Mouse (Mus musculus) midbrain, embryonic 13.5 days (tissue): ENCODE data around the gene Creld1. TPM values are rescaled to one million over a fixed set of nuclear protein-coding genes. Genes with fewer than 3 reads are reported as not detected.

Source experiments
- ATAC-seq: fragments of 200-750 bp; cut with Nextera tagmentation; 2 replicates; pipeline ENCODE4 v1.8.0; 2017; ENCODE audit warnings: mild to moderate bottlenecking, moderate TSS enrichment, moderate library complexity
- H3K27ac ChIP-seq: fragments of 300-500 bp; sonication (generic); 2 replicates; pipeline ENCODE4 v1.5.1; 2015; ENCODE audit warnings: inconsistent platforms, mild to moderate bottlenecking, moderate library complexity
- H3K27me3 ChIP-seq: fragments of 300-500 bp; sonication (generic); 2 replicates; pipeline ENCODE4 v1.6.1; 2015; ENCODE audit warnings: mild to moderate bottlenecking, inconsistent platforms
- H3K36me3 ChIP-seq: fragments of 300-500 bp; sonication (generic); 2 replicates; pipeline ENCODE4 v1.6.1; 2015; ENCODE audit warnings: mild to moderate bottlenecking, inconsistent platforms
- H3K4me1 ChIP-seq: fragments of 300-500 bp; sonication (generic); replicated peaks from 2 replicates; pipeline ENCODE4 v1.6.1; 2015; ENCODE audit warnings: inconsistent platforms
- H3K4me2 ChIP-seq: fragments of 300-500 bp; sonication (generic); replicated peaks from 2 replicates; pipeline ENCODE4 v1.6.1; 2015; ENCODE audit warnings: moderate library complexity, mild to moderate bottlenecking, inconsistent platforms
- H3K4me3 ChIP-seq: fragments of 300-500 bp; sonication (generic); replicated peaks from 2 replicates; pipeline ENCODE4 v1.5.1; 2015; ENCODE audit warnings: mild to moderate bottlenecking, inconsistent platforms
- H3K9ac ChIP-seq: fragments of 300-500 bp; sonication (generic); replicated peaks from 2 replicates; pipeline ENCODE4 v1.6.1; 2015; ENCODE audit warnings: mild to moderate bottlenecking, inconsistent platforms
- H3K9me3 ChIP-seq: fragments of 300-500 bp; sonication (generic); 2 replicates; pipeline ENCODE4 v1.6.1; 2016; ENCODE audit warnings: mild to moderate bottlenecking, inconsistent platforms
- WGBS: fragments of 180-500 bp; shearing (Covaris S2); methylation state at CpG from one replicate; pipeline ENCODE4 v1.1.7; 2015; 5-methylcytosine and 5-hydroxymethylcytosine counted together
- polyA plus RNA-seq: library from polyadenylated mRNA; unstranded; fragments of >200 nt; fragmentation: Nextera tagmentation; extraction: Ambion mirVana; gene quantifications from 2 replicates; pipeline ENCODE4 v1.2.1, GENCODE M21; 2015

Creld1 gene
- polyA plus RNA-seq: 49.4 and 56.5 TPM in 2 replicates

- H3K4me1 ChIP-seq: peaks cover 41% of the 10 kb centered on the region
- peak within 1 kb of the TSS; percentile 87 for H3K9ac ChIP-seq
- peak within 1 kb of the TSS; percentile 90 for H3K27ac ChIP-seq
- peaks cover 24% of the 10 kb centered on the region; the same call in 1 of the 2 replicates for H3K27me3 ChIP-seq
- no peaks in the 10 kb centered on the region for H3K9me3 ChIP-seq
- peak within 1 kb of the TSS; percentile 84 for H3K4me2 ChIP-seq
- H3K4me3 ChIP-seq: peak within 1 kb of the TSS; percentile 65
- ATAC-seq: peak; percentile 97
- under 1% methylated on average over 26 of the region's 26 CpGs for WGBS
- H3K36me3 ChIP-seq: peaks cover 14% of the 10 kb centered on the region
Observed at GRCm38 (mm10) chr6:113483100-113483615, at the start of gene Creld1. Gene Creld1 (plus strand): TSS chr6:113483297.

DNA sequence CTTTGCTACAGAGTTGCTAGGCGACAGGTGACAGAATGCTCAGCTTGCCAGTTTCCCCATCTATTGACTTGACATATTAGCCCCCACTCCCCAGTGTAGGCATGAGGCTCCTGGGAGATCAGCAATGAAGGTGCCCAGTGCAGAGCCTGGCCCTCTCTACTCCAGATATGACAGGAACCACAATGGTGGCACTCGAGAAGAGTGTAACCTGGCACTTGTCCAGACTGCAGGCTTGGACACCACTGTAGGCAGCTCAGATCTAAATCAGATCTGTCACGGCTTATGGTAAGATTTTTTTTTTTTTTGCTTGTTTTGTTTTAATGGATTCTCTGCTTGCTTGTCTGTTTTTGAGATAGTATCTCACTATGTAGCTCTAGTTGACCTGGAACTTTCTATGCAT, 49.4 kb upstream of the Creld1 start:
- Histone ChIP-seq H3K4me1 (no peaks in the 10 kb centered on the region), H3K36me3 (no peaks in the 10 kb centered on the region), H3K27ac (no peak overlapping the region), H3K4me3 (no peak overlapping the region), H3K9ac (no peak overlapping the region), H3K4me2 (no peak overlapping the region), H3K9me3 (no peaks in the 10 kb centered on the region), H3K27me3 (no peaks in the 10 kb centered on the region)
- 78% methylated on average over 3 of the region's 3 CpGs for WGBS
- no peak for ATAC-seq

- ATAC-seq: no peak
Observed at GRCm38 (mm10) chr6:113434691-113435090, 48.4 kb upstream of the Creld1 start.

DNA sequence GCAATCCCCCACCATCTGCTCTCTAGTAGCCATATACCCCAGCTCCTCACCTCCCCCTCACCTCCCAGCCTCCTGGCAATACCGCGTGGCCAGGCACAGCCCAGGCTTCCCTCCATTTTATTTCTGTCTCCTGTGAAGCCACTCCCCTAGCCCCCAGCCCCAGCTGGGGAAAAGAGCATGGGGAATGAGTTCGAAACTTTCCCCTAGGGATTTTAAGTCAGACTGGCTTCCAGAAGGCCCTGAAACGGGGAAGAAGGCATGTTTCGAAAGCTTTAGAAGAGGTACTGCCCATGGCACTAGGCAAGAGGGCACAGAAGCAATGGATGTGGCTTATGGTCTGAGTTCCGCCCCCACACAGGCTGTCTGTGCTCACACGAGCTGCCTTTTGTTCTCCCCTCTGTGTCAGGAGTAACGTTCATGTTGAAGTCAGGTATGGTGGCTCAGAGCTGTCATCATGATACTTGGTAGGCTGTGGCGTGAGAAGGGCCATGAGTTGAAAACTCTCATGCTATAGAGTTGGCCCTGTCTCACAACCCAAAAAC, 47.4 kb upstream of the Creld1 start, which contains the start of gene Cidec:
Gene Cidec, minus strand, starts transcription at position 97 of the 542 bp plus-strand sequence.
- no peak within 1 kb of the TSS for H3K4me3 ChIP-seq
- no peak for ATAC-seq
- no peaks in the 10 kb centered on the region for H3K9me3 ChIP-seq
- no peaks in the 10 kb centered on the region for H3K4me1 ChIP-seq
- no peaks in the 10 kb centered on the region for H3K27me3 ChIP-seq
- H3K9ac ChIP-seq: no peak within 1 kb of the TSS
- no peak within 1 kb of the TSS for H3K4me2 ChIP-seq
- H3K36me3 ChIP-seq: no peaks in the 10 kb centered on the region
- H3K27ac ChIP-seq: no peak within 1 kb of the TSS
- WGBS: 81% methylated on average over 9 of the region's 9 CpGs

More at GRCm38 (mm10) chr6:113434691-113435090, 48.4 kb upstream of the Creld1 start:
- H3K4me1 ChIP-seq: no peaks in the 10 kb centered on the region
- H3K4me3 ChIP-seq: no peak overlapping the region
- H3K36me3 ChIP-seq: no peaks in the 10 kb centered on the region
- no peaks in the 10 kb centered on the region for H3K27me3 ChIP-seq
- no peak overlapping the region for H3K27ac ChIP-seq
- no peak overlapping the region for H3K9ac ChIP-seq
- WGBS: 74% methylated on average over 7 of the region's 7 CpGs
- no peak overlapping the region for H3K4me2 ChIP-seq
- H3K9me3 ChIP-seq: no peaks in the 10 kb centered on the region

GRCm38 (mm10) chr6:113437135-113437534, 46.0 kb upstream of the Creld1 start:
- no peaks in the 10 kb centered on the region for H3K9me3 ChIP-seq
- H3K27ac ChIP-seq: no peak overlapping the region
- H3K9ac ChIP-seq: no peak overlapping the region
- H3K4me3 ChIP-seq: no peak overlapping the region
- 81% methylated on average over 12 of the region's 12 CpGs for WGBS
- no peak overlapping the region for H3K4me2 ChIP-seq
- no peaks in the 10 kb centered on the region for H3K27me3 ChIP-seq
- H3K36me3 ChIP-seq: no peaks in the 10 kb centered on the region
- 0 out of 2 replicates have a peak, but pooled peaks cover 3% of the 10 kb centered on the region for H3K4me1 ChIP-seq
- ATAC-seq: no peak

- no peak overlapping the region for H3K9ac ChIP-seq
- H3K4me1 ChIP-seq: peaks cover 12% of the 10 kb centered on the region
- WGBS: 62% methylated on average over 12 of the region's 12 CpGs
- no peak overlapping the region for H3K4me3 ChIP-seq
- no peak overlapping the region for H3K27ac ChIP-seq
- H3K36me3 ChIP-seq: no peaks in the 10 kb centered on the region
- no peaks in the 10 kb centered on the region for H3K9me3 ChIP-seq
- no peak overlapping the region for H3K4me2 ChIP-seq
- ATAC-seq: no peak
- H3K27me3 ChIP-seq: no peaks in the 10 kb centered on the region
Observed at GRCm38 (mm10) chr6:113438721-113439430, 44.2 kb upstream of the Creld1 start.

GRCm38 (mm10) chr6:113440686-113441085, 42.4 kb upstream of the Creld1 start:
- WGBS: 86% methylated on average over 3 of the region's 3 CpGs
- Histone ChIP-seq H3K4me3 (no peak overlapping the region), H3K9ac (no peak overlapping the region), H3K27me3 (no peaks in the 10 kb centered on the region), H3K36me3 (0 out of 2 replicates have a peak, but pooled peaks cover 2% of the 10 kb centered on the region), H3K27ac (no peak overlapping the region), H3K9me3 (no peaks in the 10 kb centered on the region), H3K4me1 (peaks cover 16% of the 10 kb centered on the region), H3K4me2 (no peak overlapping the region)
- no peak for ATAC-seq

DNA sequence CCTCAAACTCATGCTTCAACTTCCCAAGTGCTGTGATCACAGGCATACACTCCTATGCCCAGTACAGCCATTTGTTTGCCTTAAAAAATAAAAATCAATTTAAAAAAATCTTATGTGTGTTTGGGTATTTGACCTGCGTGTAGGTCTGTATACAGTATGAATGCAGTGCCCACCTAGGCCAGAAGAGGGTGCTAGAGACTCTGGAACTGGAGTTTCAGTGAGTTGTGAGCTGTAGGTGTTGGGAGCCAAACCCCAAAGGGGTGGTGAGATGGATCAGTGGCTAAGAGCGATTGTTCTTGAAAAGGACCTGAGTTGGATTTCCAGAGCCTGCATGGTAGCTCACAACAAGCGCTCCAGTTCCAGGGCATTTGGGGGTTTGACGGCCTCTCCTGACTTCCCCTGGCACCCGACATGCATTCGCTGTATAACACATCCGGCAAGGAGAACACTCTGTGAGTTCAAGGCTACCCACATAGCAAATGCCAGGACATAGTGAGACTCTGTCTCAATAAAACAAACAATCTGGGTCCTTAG, 41.9 kb upstream of the Creld1 start:
- ATAC-seq: no peak
- Histone ChIP-seq H3K9me3 (no peaks in the 10 kb centered on the region), H3K9ac (no peak overlapping the region), H3K4me3 (no peak overlapping the region), H3K4me1 (peaks cover 16% of the 10 kb centered on the region), H3K36me3 (0 out of 2 replicates have a peak, but pooled peaks cover 4% of the 10 kb centered on the region), H3K4me2 (no peak overlapping the region), H3K27me3 (no peaks in the 10 kb centered on the region), H3K27ac (no peak overlapping the region)
- 56% methylated on average over 7 of the region's 7 CpGs for WGBS

- peak overlapping the region; percentile 96 for H3K9ac ChIP-seq
- peak overlapping the region; percentile 84 for H3K4me3 ChIP-seq
- H3K9me3 ChIP-seq: no peaks in the 10 kb centered on the region
- peak overlapping the region; percentile 82 for H3K4me2 ChIP-seq
- peak; percentile 59 for ATAC-seq
- no peaks in the 10 kb centered on the region for H3K27me3 ChIP-seq
- WGBS: 44% methylated on average over 9 of the region's 9 CpGs
- peaks cover 16% of the 10 kb centered on the region for H3K4me1 ChIP-seq
- H3K27ac ChIP-seq: peak overlapping the region; percentile 75
- peaks cover 13% of the 10 kb centered on the region for H3K36me3 ChIP-seq
Observed at GRCm38 (mm10) chr6:113442087-113442441, 41.0 kb upstream of the Creld1 start.

DNA sequence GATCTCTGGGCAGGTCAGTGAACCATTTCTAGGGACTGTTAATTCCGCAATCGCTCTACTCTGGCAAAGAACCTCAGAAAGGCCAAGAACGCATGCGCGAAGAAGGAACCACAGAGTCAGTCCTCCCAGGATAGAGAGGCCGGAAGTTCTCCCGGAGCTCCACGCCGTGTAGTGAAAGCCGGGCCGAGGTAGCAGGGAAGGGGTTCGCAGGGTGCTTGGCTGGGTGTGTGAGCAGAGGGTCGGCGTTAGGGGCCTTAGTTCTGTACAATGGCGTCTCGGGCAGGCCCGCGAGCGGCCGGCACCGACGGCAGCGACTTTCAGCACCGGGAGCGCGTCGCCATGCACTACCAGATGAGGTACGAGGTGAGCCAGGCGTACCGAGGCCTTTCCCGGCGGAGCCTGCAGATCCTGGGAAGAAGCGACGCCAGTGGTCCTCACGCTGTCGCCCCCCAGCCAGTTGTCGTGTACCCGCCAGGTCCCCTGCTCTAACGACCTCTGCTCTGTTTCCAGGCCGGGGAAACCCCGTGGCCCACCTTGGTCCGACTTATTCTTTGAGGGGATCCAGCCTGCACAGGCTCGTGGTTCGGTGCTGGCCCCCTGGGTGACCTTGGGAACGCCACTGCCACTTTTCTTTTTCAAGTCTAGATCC, 40.5 kb upstream of the Creld1 start, which contains the start of gene Jagn1:
Gene Jagn1, plus strand, starts transcription at position 128 of the 649 bp plus-strand sequence.
- peak; percentile 95 for ATAC-seq
- WGBS: under 1% methylated on average over 45 of the region's 45 CpGs
- peak within 1 kb of the TSS; percentile 84 for H3K4me3 ChIP-seq
- H3K9ac ChIP-seq: peak within 1 kb of the TSS; percentile 96
- peak within 1 kb of the TSS; percentile 82 for H3K4me2 ChIP-seq
- H3K9me3 ChIP-seq: no peaks in the 10 kb centered on the region
- peaks cover 18% of the 10 kb centered on the region for H3K36me3 ChIP-seq
- peaks cover 16% of the 10 kb centered on the region for H3K4me1 ChIP-seq
- H3K27ac ChIP-seq: peak within 1 kb of the TSS; percentile 75
- H3K27me3 ChIP-seq: no peaks in the 10 kb centered on the region

GRCm38 (mm10) chr6:113443091-113443490, 40.0 kb upstream of the Creld1 start:
- Histone ChIP-seq H3K9me3 (no peaks in the 10 kb centered on the region), H3K36me3 (peaks cover 23% of the 10 kb centered on the region), H3K4me3 (peak overlapping the region; percentile 84), H3K27me3 (no peaks in the 10 kb centered on the region), H3K27ac (no peak overlapping the region), H3K9ac (peak overlapping the region; percentile 96), H3K4me1 (peaks cover 16% of the 10 kb centered on the region), H3K4me2 (peak overlapping the region; percentile 82)
- 49% methylated on average over 12 of the region's 12 CpGs for WGBS
- no peak for ATAC-seq
